Mouse (Mus musculus) heart, embryonic 13.5 days (tissue): ENCODE results near the gene Lefty1. TPM values are rescaled to one million over a fixed set of nuclear protein-coding genes. Genes with fewer than 3 reads are reported as not detected.
"Not testable (repeated sequence)": the region's sequence is repeated elsewhere in the genome, so short reads cannot be mapped to it uniquely, and the experiment has no call there.

Experiments used
- ATAC-seq: fragments of 200-750 bp; cut with Nextera tagmentation; 2 replicates; pipeline ENCODE4 v1.8.0; 2017; ENCODE audit warnings: moderate TSS enrichment; ENCODE audit not compliant: insufficient number of reproducible peaks, low FRiP score, low TSS enrichment; ENCODE audit errors: extremely low read depth
- H3K27ac ChIP-seq: fragments of 300-500 bp; sonication (generic); replicated peaks from 2 replicates; pipeline ENCODE4 v1.5.1; 2015; ENCODE audit warnings: moderate library complexity, mild to moderate bottlenecking, inconsistent platforms
- H3K27me3 ChIP-seq: fragments of 300-500 bp; sonication (generic); replicated peaks from 2 replicates; pipeline ENCODE4 v1.6.1; 2015; ENCODE audit warnings: mild to moderate bottlenecking, inconsistent platforms
- H3K36me3 ChIP-seq: fragments of 300-500 bp; sonication (generic); 2 replicates; pipeline ENCODE4 v1.6.1; 2015; ENCODE audit warnings: mild to moderate bottlenecking, inconsistent platforms
- H3K4me1 ChIP-seq: fragments of 300-500 bp; sonication (generic); 2 replicates; pipeline ENCODE4 v1.6.1; 2015; ENCODE audit warnings: inconsistent platforms
- H3K4me2 ChIP-seq: fragments of 300-500 bp; sonication (generic); 2 replicates; pipeline ENCODE4 v1.6.1; 2015; ENCODE audit warnings: inconsistent platforms, mild to moderate bottlenecking, moderate library complexity
- H3K4me3 ChIP-seq: fragments of 300-500 bp; sonication (generic); 2 replicates; pipeline ENCODE4 v1.5.1; 2015; ENCODE audit warnings: moderate library complexity, mild to moderate bottlenecking, inconsistent platforms
- H3K9ac ChIP-seq: fragments of 300-500 bp; sonication (generic); 2 replicates; pipeline ENCODE4 v1.6.1; 2015; ENCODE audit warnings: inconsistent platforms, mild to moderate bottlenecking, moderate library complexity
- H3K9me3 ChIP-seq: fragments of 300-500 bp; sonication (generic); 2 replicates; pipeline ENCODE4 v1.6.1; 2016; ENCODE audit warnings: inconsistent platforms
- WGBS: fragments of 180-500 bp; shearing (Covaris S2); methylation state at CpG from one replicate; pipeline ENCODE4 v1.1.7; 2015; ENCODE audit warnings: mixed read lengths; 5-methylcytosine and 5-hydroxymethylcytosine counted together
- polyA plus RNA-seq: library from polyadenylated mRNA; unstranded; fragments of >200 nt; fragmentation: Nextera tagmentation; extraction: Ambion mirVana; gene quantifications from 2 replicates; pipeline ENCODE4 v1.2.1, GENCODE M21; 2015

Gene Lefty1
- polyA plus RNA-seq: 1.2 and 1.4 TPM in 2 replicates

DNA sequence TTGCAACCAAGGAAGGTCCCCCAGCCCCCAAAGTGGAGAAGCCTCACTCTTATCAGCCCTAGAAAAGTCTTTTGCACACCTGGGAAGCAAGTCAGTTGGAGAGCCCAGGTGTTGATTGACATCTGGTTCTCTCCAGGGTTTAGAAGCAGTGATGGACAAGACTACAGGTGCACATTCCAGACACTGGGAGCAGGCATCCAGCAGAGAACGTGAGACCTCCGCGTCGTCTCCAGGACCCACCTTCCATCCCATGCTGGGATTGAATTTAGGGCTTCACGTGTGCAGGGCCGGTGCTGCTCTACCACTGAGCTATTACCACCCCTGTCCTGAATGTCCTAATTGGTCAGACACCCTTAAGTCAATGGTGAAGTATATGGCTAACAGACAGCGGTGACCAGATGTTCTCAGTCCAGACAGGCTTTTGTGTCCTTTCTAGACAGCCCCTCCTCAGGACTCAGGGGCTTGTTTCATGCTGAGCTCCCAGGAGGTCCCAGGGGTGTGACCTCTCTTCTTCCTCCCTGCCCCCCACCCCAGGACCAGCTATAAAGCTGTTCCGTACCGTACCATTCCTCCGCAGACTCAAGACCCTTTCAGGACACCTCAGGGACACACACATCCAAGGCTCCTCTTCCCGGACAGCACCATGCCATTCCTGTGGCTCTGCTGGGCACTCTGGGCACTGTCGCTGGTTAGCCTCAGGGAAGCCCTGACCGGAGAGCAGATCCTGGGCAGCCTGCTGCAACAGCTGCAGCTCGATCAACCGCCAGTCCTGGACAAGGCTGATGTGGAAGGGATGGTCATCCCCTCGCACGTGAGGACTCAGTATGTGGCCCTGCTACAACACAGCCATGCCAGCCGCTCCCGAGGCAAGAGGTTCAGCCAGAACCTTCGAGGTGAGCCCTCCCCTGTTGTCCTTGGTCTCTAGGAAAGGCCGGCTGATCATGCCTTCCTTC lies at the start of gene Lefty1:
Gene Lefty1, plus strand, starts transcription at position 556 of the 953 bp plus-strand sequence.
- H3K4me2 ChIP-seq: no peak within 1 kb of the TSS
- H3K4me1 ChIP-seq: peaks cover 12% of the 10 kb centered on the region
- no peak for ATAC-seq
- no peaks in the 10 kb centered on the region for H3K36me3 ChIP-seq
- WGBS: 14% methylated on average over 21 of the region's 21 CpGs
- H3K4me3 ChIP-seq: no peak within 1 kb of the TSS
- H3K27ac ChIP-seq: no peak within 1 kb of the TSS
- H3K27me3 ChIP-seq: peaks cover 57% of the 10 kb centered on the region
- H3K9me3 ChIP-seq: no peaks in the 10 kb centered on the region
- H3K9ac ChIP-seq: peak within 1 kb of the TSS; percentile 52; the same call in 1 of the 2 replicates

DNA sequence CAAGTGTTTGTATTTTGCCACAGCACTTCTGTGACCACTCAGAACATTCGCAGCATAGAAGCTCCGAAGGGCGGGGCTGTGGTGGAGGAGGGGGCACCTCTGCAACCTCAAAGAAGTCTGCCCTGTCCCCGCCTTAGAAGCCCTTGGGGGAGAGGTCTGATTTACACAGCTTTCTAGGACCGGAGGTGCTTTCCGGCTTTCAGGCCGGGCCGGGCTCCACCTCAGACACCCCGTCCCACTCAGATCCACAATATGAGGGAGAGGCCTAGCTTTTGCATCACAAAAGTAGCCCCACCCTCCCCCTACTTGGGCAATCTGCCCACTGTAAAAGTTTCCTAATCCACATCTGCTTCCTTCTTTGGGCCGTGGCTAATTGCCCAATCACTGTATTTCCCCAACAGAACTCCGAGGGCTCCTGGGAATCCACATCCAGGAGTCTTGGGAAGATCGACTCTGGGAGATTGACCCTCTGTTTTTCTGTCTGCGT lies 46.2 kb upstream of the Lefty1 start:
- Histone ChIP-seq H3K27me3 (peaks cover 27% of the 10 kb centered on the region), H3K4me2 (peak overlapping the region; percentile 44), H3K9me3 (no peaks in the 10 kb centered on the region), H3K36me3 (no peaks in the 10 kb centered on the region), H3K4me1 (peaks cover 31% of the 10 kb centered on the region), H3K9ac (peak overlapping the region; percentile 60), H3K27ac (no peak overlapping the region), H3K4me3 (0 out of 2 replicates have a peak overlapping the region, but pooled peaks have one; percentile 11)
- peak; percentile 29; the same call in 1 of the 2 replicates for ATAC-seq
- WGBS: 8% methylated on average over 13 of the region's 13 CpGs

DNA sequence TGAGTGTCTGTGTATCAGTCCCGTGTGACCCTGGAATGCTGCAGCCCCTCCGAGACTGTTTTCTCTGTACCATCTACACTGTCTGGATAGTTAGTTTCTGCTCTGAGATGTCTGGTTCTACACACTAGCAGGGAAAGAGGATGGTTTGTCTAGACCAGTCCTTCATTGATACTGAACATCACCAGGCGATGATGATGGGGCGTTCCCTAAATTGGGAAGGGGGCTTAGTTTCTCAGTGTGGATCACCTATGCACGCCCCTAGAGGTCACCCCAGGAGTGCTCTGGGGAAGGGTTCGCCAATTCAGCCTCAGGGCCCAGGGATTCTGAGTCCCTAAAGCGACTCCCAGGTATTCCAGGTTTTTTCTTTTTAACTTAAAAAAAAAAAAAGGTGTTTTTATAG lies 45.6 kb upstream of the Lefty1 start:
- Histone ChIP-seq H3K9ac (peak overlapping the region; percentile 60), H3K27ac (no peak overlapping the region), H3K9me3 (no peaks in the 10 kb centered on the region), H3K4me2 (peak overlapping the region; percentile 44), H3K4me1 (peaks cover 26% of the 10 kb centered on the region), H3K27me3 (peaks cover 33% of the 10 kb centered on the region), H3K4me3 (no peak overlapping the region), H3K36me3 (no peaks in the 10 kb centered on the region)
- 40% methylated on average over 7 of the region's 7 CpGs for WGBS
- ATAC-seq: no peak

DNA sequence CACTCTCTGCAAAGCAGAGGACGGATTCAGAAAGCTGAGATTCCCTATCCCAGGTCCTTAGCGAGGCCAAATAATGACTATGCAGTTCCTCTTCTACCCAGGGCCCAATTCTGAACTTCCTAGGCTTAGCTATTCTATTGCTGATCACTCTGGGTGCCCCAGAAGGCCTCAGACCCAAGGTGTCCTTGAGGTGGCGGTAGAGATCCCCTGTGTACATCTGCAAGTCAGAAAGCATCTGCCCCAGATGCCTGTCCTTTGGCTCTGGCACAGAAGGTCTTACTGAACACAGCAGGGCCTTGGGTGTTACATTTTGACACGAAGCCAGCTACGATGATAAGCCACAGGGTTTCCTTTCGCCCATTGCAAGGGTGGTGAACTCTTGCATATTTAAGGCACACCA lies 45.0 kb upstream of the Lefty1 start:
- no peaks in the 10 kb centered on the region for H3K9me3 ChIP-seq
- 41% methylated on average over 6 of the region's 6 CpGs for WGBS
- no peak for ATAC-seq
- H3K9ac ChIP-seq: no peak overlapping the region
- no peak overlapping the region for H3K4me2 ChIP-seq
- no peaks in the 10 kb centered on the region for H3K36me3 ChIP-seq
- H3K27me3 ChIP-seq: peaks cover 39% of the 10 kb centered on the region
- peaks cover 27% of the 10 kb centered on the region for H3K4me1 ChIP-seq
- no peak overlapping the region for H3K4me3 ChIP-seq
- no peak overlapping the region for H3K27ac ChIP-seq

DNA sequence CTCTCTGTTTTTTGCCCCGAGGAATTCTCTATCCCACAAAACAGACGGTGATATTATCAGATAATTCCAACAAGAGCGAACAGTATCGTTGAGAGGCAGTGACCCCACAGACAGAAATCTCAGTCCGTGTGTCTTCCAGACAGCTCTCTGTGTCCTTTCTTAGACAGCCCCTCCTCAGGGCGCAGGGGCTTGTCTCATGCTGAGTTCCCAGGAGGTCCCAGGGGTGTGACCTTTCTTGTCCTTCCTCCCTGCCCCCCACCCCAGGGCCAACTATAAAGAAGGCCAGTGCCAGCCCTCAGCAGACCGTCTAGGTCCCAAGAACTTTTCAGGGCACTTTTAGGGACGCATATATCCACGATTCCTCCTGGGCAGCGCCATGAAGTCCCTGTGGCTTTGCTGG lies 42.0 kb upstream of the Lefty1 start, which contains the start of gene Lefty2:
Gene Lefty2, plus strand, starts transcription at position 301 of the 400 bp plus-strand sequence.
- WGBS: 35% methylated on average over 10 of the region's 10 CpGs
- Histone ChIP-seq H3K36me3 (no peaks in the 10 kb centered on the region), H3K27ac (no peak within 1 kb of the TSS), H3K4me1 (peaks cover 27% of the 10 kb centered on the region), H3K9ac (no peak within 1 kb of the TSS), H3K4me3 (no peak within 1 kb of the TSS), H3K4me2 (peak within 1 kb of the TSS; percentile 63; the same call in 1 of the 2 replicates), H3K27me3 (peaks cover 53% of the 10 kb centered on the region), H3K9me3 (no peaks in the 10 kb centered on the region)
- ATAC-seq: no peak

DNA sequence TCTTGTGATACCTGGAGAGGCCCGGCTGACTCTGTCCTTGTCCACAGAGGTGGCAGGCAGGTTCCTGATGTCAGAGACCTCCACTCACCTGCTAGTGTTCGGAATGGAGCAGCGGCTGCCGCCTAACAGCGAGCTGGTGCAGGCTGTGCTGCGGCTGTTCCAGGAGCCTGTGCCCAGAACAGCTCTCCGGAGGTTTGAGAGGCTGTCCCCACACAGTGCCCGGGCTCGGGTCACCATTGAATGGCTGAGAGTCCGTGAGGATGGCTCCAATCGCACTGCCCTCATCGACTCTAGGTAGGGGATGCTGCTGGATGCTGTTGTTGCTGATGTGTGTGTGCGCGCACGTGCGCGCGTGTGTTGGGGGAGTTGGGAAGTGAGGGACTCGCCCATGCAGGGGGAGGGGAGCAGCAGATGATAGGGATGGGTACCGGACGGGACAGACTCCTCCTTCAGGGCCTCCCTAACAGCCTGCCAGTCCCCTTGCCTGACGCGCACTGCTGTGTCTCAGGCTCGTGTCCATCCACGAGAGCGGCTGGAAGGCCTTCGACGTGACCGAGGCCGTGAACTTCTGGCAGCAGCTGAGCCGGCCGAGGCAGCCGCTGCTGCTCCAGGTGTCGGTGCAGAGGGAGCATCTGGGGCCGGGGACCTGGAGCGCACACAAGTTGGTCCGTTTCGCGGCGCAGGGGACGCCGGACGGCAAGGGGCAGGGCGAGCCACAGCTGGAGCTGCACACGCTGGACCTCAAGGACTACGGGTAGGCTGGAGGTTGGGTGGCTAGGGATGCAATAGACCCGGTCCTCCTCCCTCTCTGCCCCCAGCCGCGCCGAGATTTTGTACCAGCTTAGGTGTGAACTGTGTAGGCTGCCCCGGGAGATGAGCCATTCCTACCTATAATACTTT lies 40.5 kb upstream of the Lefty1 start:
- peaks cover 13% of the 10 kb centered on the region for H3K4me1 ChIP-seq
- H3K4me3 ChIP-seq: peak overlapping the region; percentile 38
- not testable (repeated sequence) for H3K36me3 ChIP-seq, H3K9me3 ChIP-seq, H3K9ac ChIP-seq, ATAC-seq, H3K27ac ChIP-seq
- H3K4me2 ChIP-seq: peak overlapping the region; percentile 63
- H3K27me3 ChIP-seq: peaks cover 50% of the 10 kb centered on the region
- WGBS: 4% methylated on average over 46 of the region's 51 CpGs

DNA sequence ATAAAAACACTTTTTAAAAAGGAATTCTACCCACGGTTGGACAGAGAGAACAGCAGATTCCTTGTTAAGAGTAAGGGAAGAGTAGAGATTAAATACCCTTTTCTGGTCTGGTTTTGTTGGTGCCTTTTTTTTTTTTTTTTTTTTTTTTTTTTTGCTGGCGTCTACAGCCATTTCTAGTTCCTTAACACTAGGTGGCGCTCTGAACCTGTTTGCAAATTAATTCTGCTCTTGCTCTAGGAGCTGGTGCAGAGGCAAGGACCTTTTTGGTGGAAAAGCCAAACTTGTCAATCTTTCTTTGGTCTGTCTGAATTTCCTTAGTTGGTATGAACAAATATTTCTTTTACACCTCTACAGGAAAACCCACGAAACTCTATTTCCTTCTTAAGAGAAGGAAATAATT lies 33.7 kb upstream of the Lefty1 start:
- 2% methylated on average over 4 of the region's 4 CpGs for WGBS
- peaks cover 6% of the 10 kb centered on the region for H3K36me3 ChIP-seq
- H3K4me3 ChIP-seq: no peak overlapping the region
- H3K9me3 ChIP-seq: no peaks in the 10 kb centered on the region
- 0 out of 2 replicates have a peak, but pooled peaks cover 5% of the 10 kb centered on the region for H3K27me3 ChIP-seq
- ATAC-seq: no peak
- 0 out of 2 replicates have a peak overlapping the region, but pooled peaks have one; percentile 24 for H3K9ac ChIP-seq
- H3K4me1 ChIP-seq: peaks cover 20% of the 10 kb centered on the region
- no peak overlapping the region for H3K4me2 ChIP-seq
- H3K27ac ChIP-seq: no peak overlapping the region

DNA sequence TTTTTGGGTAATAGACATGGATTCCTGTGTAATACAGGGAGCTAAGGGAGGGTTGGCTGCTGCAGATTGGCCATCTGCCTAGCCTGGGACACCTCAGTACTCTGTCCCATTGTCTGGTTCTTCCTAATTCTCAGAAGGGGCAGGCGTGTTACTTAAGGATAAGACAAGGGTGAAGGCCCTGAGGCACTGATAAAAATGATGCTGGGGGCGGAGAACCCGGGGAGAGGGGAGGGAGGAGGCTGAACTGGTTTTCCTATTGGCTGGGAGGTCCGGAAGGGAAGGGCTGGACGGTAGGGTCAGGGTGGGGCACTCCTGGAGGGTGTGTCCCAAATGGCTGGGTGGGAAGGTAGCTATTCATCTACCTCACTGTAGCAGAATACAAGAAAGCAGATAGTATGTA lies 31.9 kb upstream of the Lefty1 start:
- Histone ChIP-seq H3K27me3 (0 out of 2 replicates have a peak, but pooled peaks cover under 1% of the 10 kb centered on the region), H3K9ac (no peak overlapping the region), H3K9me3 (no peaks in the 10 kb centered on the region), H3K27ac (no peak overlapping the region), H3K36me3 (peaks cover 24% of the 10 kb centered on the region), H3K4me1 (peaks cover 20% of the 10 kb centered on the region), H3K4me2 (peak overlapping the region; percentile 96), H3K4me3 (no peak overlapping the region)
- ATAC-seq: peak; percentile 51
- 16% methylated on average over 5 of the region's 5 CpGs for WGBS

DNA sequence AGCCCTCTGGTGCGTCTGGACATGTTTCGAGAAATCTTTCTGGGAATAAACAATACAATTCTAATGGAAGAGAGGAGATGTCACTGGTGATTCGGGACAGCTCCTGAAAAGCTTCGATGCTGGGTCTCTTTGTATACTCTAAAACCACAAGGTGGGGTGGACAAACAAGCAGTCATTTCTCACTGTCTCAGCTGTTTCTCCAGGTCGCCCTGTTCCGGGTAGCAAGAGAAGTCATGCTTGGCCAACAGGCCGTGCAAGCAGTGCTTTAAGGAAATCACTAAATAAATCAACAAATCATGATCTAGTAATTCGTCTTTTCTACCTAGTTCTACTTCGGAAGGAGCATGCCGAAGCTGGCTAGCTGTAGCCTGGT lies 31.2 kb upstream of the Lefty1 start:
- WGBS: 33% methylated on average over 10 of the region's 10 CpGs
- no peaks in the 10 kb centered on the region for H3K9me3 ChIP-seq
- H3K27me3 ChIP-seq: no peaks in the 10 kb centered on the region
- H3K27ac ChIP-seq: peak overlapping the region; percentile 82
- H3K9ac ChIP-seq: peak overlapping the region; percentile 95
- peak overlapping the region; percentile 96 for H3K4me2 ChIP-seq
- peaks cover 20% of the 10 kb centered on the region for H3K4me1 ChIP-seq
- peak overlapping the region; percentile 94 for H3K4me3 ChIP-seq
- H3K36me3 ChIP-seq: peaks cover 31% of the 10 kb centered on the region
- ATAC-seq: no peak

DNA sequence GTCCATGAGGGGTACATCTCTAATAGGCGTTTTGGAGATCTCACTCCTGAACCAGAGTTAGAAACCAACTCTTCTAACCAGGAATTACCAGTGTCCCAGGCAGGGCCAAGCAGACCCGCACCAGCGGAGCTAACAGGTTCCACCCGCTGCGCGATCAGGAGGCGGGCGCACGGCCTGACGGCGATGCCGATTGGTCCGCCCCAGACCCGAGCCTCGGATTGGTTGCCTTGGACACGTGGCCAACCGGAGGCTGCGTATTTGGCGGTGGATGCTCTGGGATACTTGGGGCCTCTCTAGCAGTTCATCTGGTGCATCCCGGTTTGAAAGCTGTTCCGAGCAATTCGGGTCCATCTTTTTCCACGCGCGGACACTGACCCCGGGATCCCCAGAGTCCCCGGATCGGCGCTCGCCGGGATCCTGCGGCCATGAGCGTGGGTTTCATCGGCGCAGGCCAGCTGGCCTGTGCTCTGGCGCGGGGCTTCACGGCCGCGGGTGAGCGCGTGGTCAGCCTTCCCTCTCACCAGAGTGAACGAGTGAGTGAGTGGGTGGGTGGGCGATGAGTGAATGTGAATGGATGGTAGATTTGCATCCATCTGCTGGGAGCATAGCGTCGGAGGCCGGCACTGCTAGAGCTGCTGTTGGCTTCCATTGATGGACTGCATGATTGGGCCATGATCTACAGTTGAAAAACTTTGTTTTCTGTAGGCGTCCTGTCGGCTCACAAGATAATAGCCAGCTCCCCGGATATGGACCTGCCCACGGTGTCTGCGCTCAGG lies 30.6 kb upstream of the Lefty1 start, which contains the start of gene Pycr2:
Gene Pycr2, plus strand, starts transcription at position 255 of the 776 bp plus-strand sequence.
- under 1% methylated on average over 52 of the region's 52 CpGs for WGBS
- peak; percentile 95 for ATAC-seq
- peaks cover 20% of the 10 kb centered on the region for H3K4me1 ChIP-seq
- no peaks in the 10 kb centered on the region for H3K27me3 ChIP-seq
- H3K27ac ChIP-seq: peak within 1 kb of the TSS; percentile 84
- H3K4me2 ChIP-seq: peak within 1 kb of the TSS; percentile 96
- peak within 1 kb of the TSS; percentile 95 for H3K9ac ChIP-seq
- no peaks in the 10 kb centered on the region for H3K9me3 ChIP-seq
- peaks cover 36% of the 10 kb centered on the region for H3K36me3 ChIP-seq
- peak within 1 kb of the TSS; percentile 94 for H3K4me3 ChIP-seq
